Mouse (Mus musculus): ENCODE results near the gene Rpl6. TPM values are rescaled to one million over a fixed set of nuclear protein-coding genes. Genes with fewer than 3 reads are reported as not detected.

Rpl6 gene
- 271 and 507 TPM in 2 replicates for polyA plus RNA-seq (2012; rRNA removed; ENCODE audit: low replicate concordance)

GRCm38 (mm10) chr5:121204132-121205089 lies at the start of gene Rpl6:
Gene Rpl6 (plus strand): TSS chr5:121204481.

GRCm38 (mm10) chr5:121190836-121191583 lies 13.3 kb upstream of the Rpl6 start, which contains the start of gene Ptpn11:
Gene Ptpn11 (minus strand): TSS chr5:121191397.

GRCm38 (mm10) chr5:121219980-121220731 lies 15.9 kb downstream of the Rpl6 start, which contains the start of gene Hectd4:
Gene Hectd4 (plus strand): TSS chr5:121220219.

Other genes with a start within 250 kb of the Rpl6 start
- not detected in 2 replicates for gene Rph3a, start 194.4 kb upstream of the Rpl6 start, polyA plus RNA-seq (2012; rRNA removed; ENCODE audit: low replicate concordance)
- gene Ptpn11, start 13.1 kb upstream of the Rpl6 start, polyA plus RNA-seq (2012; rRNA removed; ENCODE audit: low replicate concordance): 61.4 and 61.8 TPM in 2 replicates
- 17.0 and 17.2 TPM in 2 replicates for gene Hectd4, start 15.7 kb downstream of the Rpl6 start, polyA plus RNA-seq (2012; rRNA removed; ENCODE audit: low replicate concordance)
- gene Trafd1, start 181.2 kb downstream of the Rpl6 start, polyA plus RNA-seq (2012; rRNA removed; ENCODE audit: low replicate concordance): 99.1 and 169 TPM in 2 replicates
- 8.0 and 18.1 TPM in 2 replicates for gene Naa25, start 193.5 kb downstream of the Rpl6 start, polyA plus RNA-seq (2012; rRNA removed; ENCODE audit: low replicate concordance)
- gene Tmem116, start 247.4 kb downstream of the Rpl6 start, polyA plus RNA-seq (2012; rRNA removed; ENCODE audit: low replicate concordance): 1.7 and 2.2 TPM in 2 replicates
- 57.6 and 60.9 TPM in 2 replicates for gene Erp29, start 248.0 kb downstream of the Rpl6 start, polyA plus RNA-seq (2012; rRNA removed; ENCODE audit: low replicate concordance)

Measured in subcutaneous adipose tissue, adult 2 months (tissue).